Mouse (Mus musculus): Measurements from ENCODE around the gene Rrn3. TPM values are rescaled to one million over a fixed set of nuclear protein-coding genes. Genes with fewer than 3 reads are reported as not detected.
"Not testable (repeated sequence)": the region's sequence is repeated elsewhere in the genome, so short reads cannot be mapped to it uniquely, and the experiment has no call there.

Rrn3 gene
- polyA plus RNA-seq, 1 experiment from 2014 or later: 83.0 TPM

DNA sequence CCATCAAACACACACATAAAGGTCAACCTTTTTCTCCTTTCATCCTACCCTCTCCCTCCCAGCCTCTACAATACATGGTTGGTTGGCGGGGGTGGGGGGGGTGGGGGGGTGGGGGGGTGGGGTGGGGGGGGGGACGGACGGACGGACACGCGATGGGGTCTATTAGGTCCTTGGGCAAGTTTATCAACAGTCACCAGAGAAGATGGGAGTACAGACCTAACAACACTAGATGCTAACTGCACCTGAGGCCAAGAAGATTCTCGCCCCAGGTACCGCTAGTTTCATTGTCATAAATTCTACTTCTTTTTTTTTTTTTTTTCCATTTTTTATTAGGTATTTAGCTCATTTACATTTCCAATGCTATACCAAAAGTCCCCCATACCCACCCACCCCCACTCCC is 26.5 kb upstream of the Rrn3 start:
- 77% methylated on average over 8 of the region's 8 CpGs for WGBS
- H3K4me3 ChIP-seq: no peak overlapping the region
- H3K9me3 ChIP-seq: no peaks in the 10 kb centered on the region
- H3K27ac ChIP-seq: no peak overlapping the region
- peak overlapping the region; percentile 93 for H3K4me2 ChIP-seq (replicated peaks)
- ATAC-seq (ENCODE audit: insufficient number of reproducible peaks, insufficient read depth, low FRiP score, low TSS enrichment): no peak
- H3K4me1 ChIP-seq: no peaks in the 10 kb centered on the region
- H3K36me3 ChIP-seq: no peaks in the 10 kb centered on the region
- 0 out of 2 replicates have a peak, but pooled peaks cover 5% of the 10 kb centered on the region for H3K27me3 ChIP-seq
- no peak overlapping the region for H3K9ac ChIP-seq

DNA sequence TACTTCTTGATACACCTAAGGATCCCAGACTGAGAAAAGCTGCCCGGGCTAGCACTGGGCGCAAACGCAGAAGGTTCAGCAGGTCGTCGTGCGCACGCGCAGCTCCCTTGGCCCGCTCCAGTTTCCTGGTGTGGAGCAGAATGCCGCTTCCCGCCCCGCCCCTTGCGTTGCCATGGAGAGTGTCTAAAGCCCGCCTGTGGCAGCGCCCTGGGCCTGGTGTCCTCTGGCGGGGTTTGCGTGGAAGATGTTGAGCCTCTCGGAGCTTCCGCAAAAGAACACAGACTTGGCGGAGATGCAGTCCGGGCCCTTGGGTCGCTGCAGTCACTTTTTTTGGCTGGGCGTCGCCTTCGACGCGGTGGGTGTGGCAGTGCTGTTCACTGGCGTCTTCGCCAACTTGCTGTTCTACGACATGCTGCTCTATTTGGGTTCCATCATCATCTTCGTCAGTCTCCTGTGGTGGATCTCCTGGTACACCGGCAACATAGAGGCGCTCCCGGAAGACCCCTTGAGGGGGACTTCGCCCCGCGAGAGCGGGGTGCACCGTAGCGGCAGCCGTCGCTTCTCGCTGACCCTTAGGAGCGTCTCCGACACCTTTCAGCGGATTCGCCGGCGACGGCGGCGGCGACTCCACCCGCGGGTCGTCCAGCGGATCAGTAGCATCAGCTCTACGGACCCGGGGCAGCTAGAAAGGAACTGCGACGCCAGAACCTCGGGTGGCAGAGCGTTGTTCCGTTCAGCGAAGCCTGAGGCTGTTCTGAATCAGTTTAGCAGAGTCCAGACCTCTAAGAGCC is 25.9 kb upstream of the Rrn3 start:
- Histone ChIP-seq H3K36me3 (no peaks in the 10 kb centered on the region), H3K27ac (no peak overlapping the region), H3K9ac (peak overlapping the region; percentile 61), H3K4me2 (replicated peaks) (peak overlapping the region; percentile 93), H3K27me3 (0 out of 2 replicates have a peak, but pooled peaks cover 2% of the 10 kb centered on the region), H3K4me3 (peak overlapping the region; percentile 68), H3K4me1 (no peaks in the 10 kb centered on the region), H3K9me3 (no peaks in the 10 kb centered on the region)
- 1% methylated on average over 65 of the region's 65 CpGs for WGBS
- ATAC-seq (ENCODE audit: insufficient number of reproducible peaks, insufficient read depth, low FRiP score, low TSS enrichment): peak; percentile 93

DNA sequence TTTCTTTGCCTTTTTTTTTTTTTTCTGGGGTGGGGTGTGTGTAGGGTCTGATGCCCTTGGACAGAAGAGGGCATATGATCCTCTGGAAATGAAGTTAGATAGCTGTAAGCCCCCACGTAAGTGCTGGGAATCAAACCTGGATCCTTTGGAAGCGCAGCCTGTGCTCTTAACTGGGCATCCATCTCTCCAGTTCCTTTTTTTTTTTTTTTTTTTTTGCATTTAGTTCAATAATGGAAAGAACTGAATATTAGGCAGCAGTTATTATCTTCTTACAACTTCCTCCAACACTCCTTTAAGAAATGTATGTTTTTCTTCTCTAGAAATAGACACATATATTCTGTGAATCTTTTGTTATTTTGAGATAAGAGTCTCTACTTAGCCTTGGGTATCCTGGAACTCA is 22.7 kb upstream of the Rrn3 start:
- no peak overlapping the region for H3K4me3 ChIP-seq
- H3K9me3 ChIP-seq: no peaks in the 10 kb centered on the region
- H3K4me2 ChIP-seq (replicated peaks): no peak overlapping the region
- WGBS: 93% methylated on average over 2 of the region's 2 CpGs
- H3K9ac ChIP-seq: no peak overlapping the region
- H3K4me1 ChIP-seq: no peaks in the 10 kb centered on the region
- no peak overlapping the region for H3K27ac ChIP-seq
- ATAC-seq (ENCODE audit: insufficient number of reproducible peaks, insufficient read depth, low FRiP score, low TSS enrichment): no peak
- H3K36me3 ChIP-seq: no peaks in the 10 kb centered on the region
- H3K27me3 ChIP-seq: no peaks in the 10 kb centered on the region

DNA sequence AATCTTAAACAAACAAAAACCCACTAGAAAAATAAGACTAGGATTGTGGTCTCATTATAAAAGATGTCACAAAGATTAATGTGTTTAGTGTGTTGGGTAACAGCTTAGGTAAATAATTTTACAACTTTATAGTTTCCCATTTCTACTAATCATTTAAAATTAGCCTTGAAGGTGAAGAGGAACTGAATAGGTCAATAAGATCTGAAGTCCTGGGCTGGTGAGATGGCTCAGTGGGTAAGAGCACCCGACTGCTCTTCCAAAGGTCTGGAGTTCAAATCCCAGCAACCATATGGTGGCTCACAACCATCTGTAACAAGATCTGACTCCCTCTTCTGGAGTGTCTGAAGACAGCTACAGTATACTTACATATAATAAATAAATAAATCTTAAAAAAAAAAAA is 17.7 kb upstream of the Rrn3 start:
- not testable (repeated sequence) for ATAC-seq (ENCODE audit: insufficient number of reproducible peaks, insufficient read depth, low FRiP score, low TSS enrichment); H3K9ac ChIP-seq; H3K9me3 ChIP-seq; H3K27me3 ChIP-seq; H3K36me3 ChIP-seq; H3K4me2 ChIP-seq (replicated peaks); H3K4me1 ChIP-seq; H3K27ac ChIP-seq; H3K4me3 ChIP-seq
- 79% methylated on average over 1 of the region's 1 CpGs for WGBS

DNA sequence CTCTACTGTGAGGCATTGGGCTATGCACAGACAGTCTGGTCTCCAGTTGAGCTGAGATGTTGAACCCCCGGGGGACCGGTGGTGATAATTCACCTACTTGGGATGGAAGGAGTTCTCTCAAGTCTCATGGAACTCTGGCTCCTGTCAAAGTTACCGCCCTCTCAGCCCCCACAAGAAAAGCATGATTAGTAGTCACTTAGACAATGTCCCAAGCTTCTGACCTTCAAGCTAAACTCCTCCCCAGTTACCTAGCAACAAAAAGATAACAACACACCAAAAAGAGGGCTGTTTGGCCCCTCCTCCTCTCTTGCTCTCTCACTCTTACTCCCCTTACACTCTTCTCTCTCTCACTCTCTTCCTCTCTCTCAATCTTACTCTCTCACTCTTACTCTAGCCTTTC is 16.0 kb upstream of the Rrn3 start:
- Histone ChIP-seq H3K9me3 (no peaks in the 10 kb centered on the region), H3K4me1 (no peaks in the 10 kb centered on the region), H3K9ac (no peak overlapping the region), H3K27me3 (no peaks in the 10 kb centered on the region), H3K36me3 (no peaks in the 10 kb centered on the region), H3K4me2 (replicated peaks) (no peak overlapping the region), H3K27ac (no peak overlapping the region), H3K4me3 (no peak overlapping the region)
- WGBS: 89% methylated on average over 3 of the region's 3 CpGs
- no peak for ATAC-seq (ENCODE audit: insufficient number of reproducible peaks, insufficient read depth, low FRiP score, low TSS enrichment)

DNA sequence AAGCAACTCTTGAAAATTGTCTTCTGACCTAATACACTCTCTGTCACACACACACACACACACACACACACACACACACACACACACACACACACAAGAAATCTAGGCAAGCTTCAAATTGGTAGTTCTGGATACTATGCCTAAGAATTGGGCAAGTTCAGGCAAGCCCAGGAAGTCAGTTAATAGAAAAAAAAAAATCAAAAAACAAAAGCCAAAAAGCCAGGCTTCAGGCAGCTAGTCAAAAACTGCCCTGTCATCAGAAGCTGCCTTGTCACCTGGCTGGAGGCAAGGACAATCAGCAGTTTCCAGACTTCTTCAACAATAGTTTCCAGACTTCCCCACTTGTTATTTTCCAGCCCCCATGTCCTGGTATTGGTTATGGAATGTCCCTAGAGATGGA is 14.1 kb upstream of the Rrn3 start:
- no peaks in the 10 kb centered on the region for H3K27me3 ChIP-seq
- no peak overlapping the region for H3K4me2 ChIP-seq (replicated peaks)
- H3K4me1 ChIP-seq: no peaks in the 10 kb centered on the region
- no peaks in the 10 kb centered on the region for H3K36me3 ChIP-seq
- H3K9me3 ChIP-seq: no peaks in the 10 kb centered on the region
- no peak overlapping the region for H3K27ac ChIP-seq
- no peak for ATAC-seq (ENCODE audit: insufficient number of reproducible peaks, insufficient read depth, low FRiP score, low TSS enrichment)
- no peak overlapping the region for H3K9ac ChIP-seq
- H3K4me3 ChIP-seq: no peak overlapping the region

DNA sequence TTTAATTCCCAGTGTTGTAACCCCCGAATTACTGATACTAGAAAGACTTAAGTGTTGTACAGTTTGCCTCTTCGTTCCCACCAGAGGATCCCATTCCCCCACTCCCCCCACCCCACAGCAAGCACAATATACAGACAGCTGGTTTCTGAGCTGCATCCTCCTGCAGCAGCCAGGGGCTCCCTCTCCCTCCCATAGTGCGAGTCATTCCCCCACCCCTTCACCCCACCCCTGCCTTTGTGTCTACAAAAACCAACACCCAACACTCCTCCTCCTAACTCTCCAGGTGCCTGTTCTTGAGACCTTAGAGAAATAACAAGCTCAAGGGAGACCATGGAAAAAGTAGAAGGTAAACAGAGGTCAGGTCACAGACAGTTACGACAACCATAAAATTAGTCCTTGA is 8.9 kb upstream of the Rrn3 start:
- 73% methylated on average over 4 of the region's 4 CpGs for WGBS
- not testable (repeated sequence) for H3K4me1 ChIP-seq; H3K4me3 ChIP-seq; H3K9ac ChIP-seq; H3K9me3 ChIP-seq; H3K36me3 ChIP-seq; H3K27ac ChIP-seq; H3K27me3 ChIP-seq; ATAC-seq (ENCODE audit: insufficient number of reproducible peaks, insufficient read depth, low FRiP score, low TSS enrichment); H3K4me2 ChIP-seq (replicated peaks)

DNA sequence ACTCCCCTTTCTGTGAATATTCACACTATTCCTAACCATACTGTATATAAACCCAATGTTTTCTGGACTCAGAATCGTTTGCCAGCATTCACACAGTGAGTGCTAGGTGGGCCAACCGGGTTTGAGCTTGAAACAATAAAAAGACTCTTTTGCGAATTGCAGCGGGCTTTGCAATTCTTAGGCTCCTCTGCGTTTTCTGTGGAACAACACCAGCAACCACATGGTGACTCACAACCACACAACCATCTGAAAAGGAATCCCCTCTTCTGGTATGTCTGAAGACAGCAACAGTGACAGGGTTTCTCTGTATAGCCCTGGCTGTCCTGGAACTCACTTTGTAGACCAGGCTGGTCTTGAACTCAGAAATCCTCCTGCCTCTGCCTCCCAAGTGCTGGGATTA is 8.5 kb upstream of the Rrn3 start:
- H3K27ac ChIP-seq; H3K4me1 ChIP-seq; H3K9ac ChIP-seq; H3K36me3 ChIP-seq; ATAC-seq (ENCODE audit: insufficient number of reproducible peaks, insufficient read depth, low FRiP score, low TSS enrichment); H3K4me2 ChIP-seq (replicated peaks); H3K9me3 ChIP-seq; H3K4me3 ChIP-seq; H3K27me3 ChIP-seq: not testable (repeated sequence)
- WGBS: 82% methylated on average over 5 of the region's 5 CpGs

DNA sequence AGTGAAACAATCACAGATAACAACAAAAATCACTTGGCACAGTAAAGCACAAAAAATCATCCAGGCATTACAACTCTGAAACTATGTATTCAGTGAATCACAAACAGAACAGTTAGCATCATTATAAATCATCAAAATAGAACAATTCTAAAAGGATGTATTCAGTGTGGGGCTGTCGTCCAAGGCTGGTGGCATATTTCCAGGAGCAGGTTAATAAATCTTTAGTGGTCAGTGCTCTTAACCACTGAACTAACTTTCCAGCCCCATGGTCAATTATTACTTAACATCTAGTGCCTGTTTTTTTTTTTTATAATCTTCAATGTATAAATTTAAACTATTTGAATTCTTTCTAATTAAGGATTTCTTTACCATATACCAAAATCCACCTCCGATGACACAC is 6.5 kb upstream of the Rrn3 start:
- not testable (repeated sequence) for H3K27ac ChIP-seq; H3K4me1 ChIP-seq; H3K4me3 ChIP-seq; H3K27me3 ChIP-seq; H3K4me2 ChIP-seq (replicated peaks); ATAC-seq (ENCODE audit: insufficient number of reproducible peaks, insufficient read depth, low FRiP score, low TSS enrichment); H3K9ac ChIP-seq; H3K36me3 ChIP-seq; H3K9me3 ChIP-seq
- 93% methylated on average over 2 of the region's 2 CpGs for WGBS

DNA sequence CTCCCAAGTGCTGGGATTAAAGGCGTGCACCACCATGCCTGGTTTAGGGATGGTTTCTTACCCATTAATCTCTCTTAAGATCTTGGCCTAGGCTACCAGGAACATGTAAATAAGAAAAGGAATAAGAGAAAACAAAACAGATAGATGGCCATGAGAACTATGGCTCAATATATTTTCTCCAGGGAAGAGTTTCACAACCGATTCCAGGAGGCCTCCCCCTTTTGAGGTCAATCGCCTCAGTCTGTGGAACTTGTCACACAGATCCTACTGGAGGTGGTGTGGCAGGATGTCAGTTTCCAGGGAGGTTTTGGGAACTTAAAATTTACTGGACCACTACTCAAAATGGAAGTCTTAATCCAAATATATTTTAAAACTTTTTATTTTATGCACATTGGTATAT is 5.9 kb upstream of the Rrn3 start:
- H3K36me3 ChIP-seq; H3K27ac ChIP-seq; H3K9me3 ChIP-seq; H3K4me1 ChIP-seq; H3K4me2 ChIP-seq (replicated peaks); H3K27me3 ChIP-seq; ATAC-seq (ENCODE audit: insufficient number of reproducible peaks, insufficient read depth, low FRiP score, low TSS enrichment); H3K4me3 ChIP-seq; H3K9ac ChIP-seq: not testable (repeated sequence)
- WGBS: 86% methylated on average over 3 of the region's 3 CpGs

DNA sequence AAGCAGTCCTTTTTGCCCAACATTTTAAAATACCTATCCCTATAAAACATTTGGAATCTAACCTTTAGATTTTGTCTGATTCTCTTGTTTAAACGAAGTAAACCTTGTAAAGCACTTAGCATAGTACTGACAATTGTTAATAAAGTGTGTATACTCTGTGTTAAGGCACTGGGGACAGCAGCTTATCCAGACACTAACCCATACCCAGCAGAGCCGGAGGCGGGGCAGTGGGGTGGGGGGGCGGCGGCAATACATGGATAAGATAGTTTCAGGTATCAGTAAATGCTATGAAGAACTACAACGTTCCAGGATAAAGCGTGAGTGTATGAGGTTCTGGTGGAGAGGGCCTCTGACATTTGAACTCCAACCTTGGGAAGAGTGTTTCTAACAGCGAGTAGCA is 708 bp downstream of the Rrn3 start:
- Histone ChIP-seq H3K36me3 (peaks cover 23% of the 10 kb centered on the region), H3K4me2 (replicated peaks) (peak overlapping the region; percentile 80)

DNA sequence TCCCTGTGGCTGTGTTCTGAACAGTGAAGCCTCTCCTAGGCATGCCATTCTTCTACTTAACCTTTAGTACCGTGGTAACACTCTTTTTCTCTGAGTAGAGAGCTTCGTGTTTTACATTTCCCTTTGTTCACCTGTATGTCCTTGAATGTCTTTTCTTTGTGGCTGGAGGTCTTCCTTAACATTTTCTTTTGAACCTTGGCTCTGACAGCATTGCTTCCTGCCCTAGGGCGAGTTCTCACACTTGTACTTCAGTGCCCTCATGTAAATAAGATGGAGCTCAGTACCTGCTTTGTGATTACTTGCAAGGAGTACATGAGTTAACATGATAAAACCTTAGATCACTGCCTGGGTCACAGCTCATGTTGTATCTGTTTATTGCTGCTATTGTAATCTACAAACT is 5.4 kb downstream of the Rrn3 start:
- Histone ChIP-seq H3K4me3 (no peak overlapping the region), H3K4me2 (replicated peaks) (no peak overlapping the region), H3K36me3 (peaks cover 63% of the 10 kb centered on the region), H3K9me3 (no peaks in the 10 kb centered on the region), H3K9ac (no peak overlapping the region), H3K27me3 (no peaks in the 10 kb centered on the region), H3K4me1 (peaks cover 8% of the 10 kb centered on the region), H3K27ac (no peak overlapping the region)
- WGBS: 88% methylated on average over 3 of the region's 3 CpGs
- ATAC-seq (ENCODE audit: insufficient number of reproducible peaks, insufficient read depth, low FRiP score, low TSS enrichment): no peak

More for the DNA sequence above, 708 bp downstream of the Rrn3 start:
- ATAC-seq (ENCODE audit: insufficient number of reproducible peaks, insufficient read depth, low FRiP score, low TSS enrichment): no peak
- 32% methylated on average over 8 of the region's 8 CpGs for WGBS
- H3K27ac ChIP-seq: no peak overlapping the region
- no peaks in the 10 kb centered on the region for H3K9me3 ChIP-seq
- H3K4me1 ChIP-seq: peaks cover 17% of the 10 kb centered on the region
- peak overlapping the region; percentile 85 for H3K9ac ChIP-seq
- H3K4me3 ChIP-seq: peak overlapping the region; percentile 89
- H3K27me3 ChIP-seq: no peaks in the 10 kb centered on the region

Data from embryonic facial prominence, embryonic 12.5 days (tissue).